Mouse (Mus musculus): ENCODE results near the gene Cyld. TPM values are rescaled to one million over a fixed set of nuclear protein-coding genes. Genes with fewer than 3 reads are reported as not detected.

Cyld gene
- polyA plus RNA-seq, 1 experiment, result 5.6 TPM

DNA sequence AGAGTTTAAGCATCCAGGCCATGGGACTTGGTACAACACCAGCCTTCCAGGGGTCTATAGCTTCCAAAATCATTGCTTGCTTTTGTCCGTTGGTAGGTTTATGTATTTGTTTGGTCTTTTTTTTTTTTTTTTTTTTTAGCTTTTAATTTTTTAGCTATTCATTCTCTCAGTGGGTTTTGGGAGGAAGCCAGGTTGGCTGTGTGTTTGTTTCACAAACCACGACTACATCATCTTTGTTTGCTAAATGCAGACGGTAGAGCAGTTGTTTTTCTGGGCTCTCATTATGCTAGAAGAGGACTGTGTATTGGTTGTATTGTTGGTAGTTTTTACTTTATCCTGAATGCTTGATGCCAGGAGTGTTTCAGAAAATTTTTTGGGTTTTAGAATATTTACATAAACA, 37.0 kb upstream of the Cyld start:
- TF ChIP-seq USF1 (IDR thresholded peaks at IDR 0.05; ENCODE audit: low read depth), result no peak
- no peak for TF ChIP-seq MYOD1 (IDR thresholded peaks at IDR 0.05; ENCODE audit: control insufficient read depth in 1 of 3, insufficient read length in 2 of 3, low read depth in 2 of 3)
- TF ChIP-seq E2F4 (IDR thresholded peaks at IDR 0.05; ENCODE audit: insufficient read depth), result no peak
- TF ChIP-seq SRF (IDR thresholded peaks at IDR 0.05; ENCODE audit: control insufficient read depth, insufficient read length, low read depth), result no peak
- H3K36me3 ChIP-seq (ENCODE audit: control insufficient read depth, insufficient read depth), result no peaks in the 10 kb centered on the region
- no peaks in the 10 kb centered on the region for H3K27me3 ChIP-seq (ENCODE audit: control insufficient read depth, insufficient read depth, insufficient read length)
- H3ac ChIP-seq (ENCODE audit: control insufficient read depth, insufficient read length), result no peak overlapping the region
- H3K4me2 ChIP-seq (ENCODE audit: low read depth), result no peak overlapping the region
- H3K4me3 ChIP-seq, result no peak overlapping the region
- H3K79me2 ChIP-seq (ENCODE audit: control insufficient read depth, insufficient read depth), result no peaks in the 10 kb centered on the region

GRCm38 (mm10) chr8:88662401-88662821, 34.4 kb upstream of the Cyld start:
- no peak for TF ChIP-seq MYOG (IDR thresholded peaks at IDR 0.05; ENCODE audit: control insufficient read depth in 1 of 3, insufficient read depth in 1 of 3, insufficient read length in 2 of 3, low read depth in 2 of 3)
- no peak for TF ChIP-seq POLR2AphosphoS2 (IDR thresholded peaks at IDR 0.05; ENCODE audit: insufficient read length, low read depth)
- TF ChIP-seq E2F4 (IDR thresholded peaks at IDR 0.05; ENCODE audit: insufficient read depth), result no peak
- no peak for TF ChIP-seq SRF (IDR thresholded peaks at IDR 0.05; ENCODE audit: control insufficient read depth, insufficient read length, low read depth)
- no peak for TF ChIP-seq TCF12 (IDR thresholded peaks at IDR 0.05; ENCODE audit: insufficient read depth, poor library complexity, severe bottlenecking)
- TF ChIP-seq MYOD1 (IDR thresholded peaks at IDR 0.05; ENCODE audit: control insufficient read depth in 1 of 3, insufficient read length in 2 of 3, low read depth in 2 of 3), result no peak
- no peak for TF ChIP-seq USF1 (IDR thresholded peaks at IDR 0.05; ENCODE audit: low read depth)
- TF ChIP-seq MAX (IDR thresholded peaks at IDR 0.05; ENCODE audit: low read depth), result no peak
- no peak for TF ChIP-seq CEBPB (IDR thresholded peaks at IDR 0.05; ENCODE audit: insufficient read depth, poor library complexity, severe bottlenecking)
- TF ChIP-seq POLR2A (IDR thresholded peaks at IDR 0.05; ENCODE audit: insufficient read length, low read depth), result no peak
- no peak for TF ChIP-seq TCF3 (IDR thresholded peaks at IDR 0.05; ENCODE audit: insufficient read length, low read depth)
- no peak for TF ChIP-seq REST (IDR thresholded peaks at IDR 0.05; ENCODE audit: insufficient read depth, insufficient read length)
- Histone ChIP-seq H3K27me3 (ENCODE audit: control insufficient read depth, insufficient read depth, insufficient read length) (no peaks in the 10 kb centered on the region), H3K36me3 (ENCODE audit: control insufficient read depth, insufficient read depth) (no peaks in the 10 kb centered on the region), H3ac (ENCODE audit: control insufficient read depth, insufficient read length) (no peak overlapping the region), H3K4me2 (ENCODE audit: low read depth) (no peak overlapping the region), H3K4me3 (no peak overlapping the region), H3K79me2 (ENCODE audit: control insufficient read depth, insufficient read depth) (no peaks in the 10 kb centered on the region)

DNA sequence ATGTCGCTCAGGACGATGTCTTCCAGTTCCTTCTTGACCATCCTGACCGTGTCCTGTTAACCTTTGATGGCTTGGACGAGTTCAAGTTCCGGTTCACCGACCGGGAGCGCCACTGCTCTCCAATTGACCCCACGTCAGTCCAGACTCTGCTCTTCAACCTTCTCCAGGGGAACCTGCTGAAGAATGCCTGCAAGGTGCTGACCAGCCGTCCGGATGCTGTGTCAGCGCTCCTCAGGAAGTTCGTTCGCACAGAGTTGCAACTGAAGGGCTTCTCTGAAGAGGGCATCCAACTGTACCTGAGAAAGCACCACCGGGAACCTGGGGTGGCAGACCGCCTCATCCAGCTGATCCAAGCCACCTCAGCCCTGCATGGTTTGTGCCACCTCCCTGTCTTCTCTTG, 32.7 kb upstream of the Cyld start:
- H3K79me2 ChIP-seq (ENCODE audit: control insufficient read depth, insufficient read depth), result no peaks in the 10 kb centered on the region
- H3K4me3 ChIP-seq, result no peak overlapping the region
- H3K36me3 ChIP-seq (ENCODE audit: control insufficient read depth, insufficient read depth), result no peaks in the 10 kb centered on the region
- H3K27me3 ChIP-seq (ENCODE audit: control insufficient read depth, insufficient read depth, insufficient read length), result no peaks in the 10 kb centered on the region
- TF ChIP-seq MYOG (IDR thresholded peaks at IDR 0.05; ENCODE audit: control insufficient read depth in 1 of 3, insufficient read depth in 1 of 3, insufficient read length in 2 of 3, low read depth in 2 of 3) (no peak), USF1 (IDR thresholded peaks at IDR 0.05; ENCODE audit: low read depth) (no peak)
- no peak overlapping the region for H3K4me2 ChIP-seq (ENCODE audit: low read depth)
- H3ac ChIP-seq (ENCODE audit: control insufficient read depth, insufficient read length), result no peak overlapping the region

DNA sequence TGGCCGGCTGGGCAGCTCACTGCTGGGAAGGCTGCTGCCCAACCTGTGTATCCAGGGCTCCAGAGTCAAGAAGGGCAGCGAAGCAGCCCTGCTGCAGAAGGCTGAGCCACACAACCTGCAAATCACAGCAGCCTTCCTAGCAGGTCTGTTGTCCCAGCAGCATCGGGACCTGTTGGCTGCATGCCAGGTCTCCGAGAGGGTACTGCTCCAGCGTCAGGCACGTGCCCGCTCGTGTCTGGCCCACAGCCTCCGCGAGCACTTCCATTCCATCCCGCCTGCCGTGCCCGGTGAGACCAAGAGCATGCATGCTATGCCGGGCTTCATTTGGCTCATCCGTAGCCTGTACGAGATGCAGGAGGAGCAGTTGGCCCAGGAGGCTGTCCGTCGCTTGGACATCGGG, 31.9 kb upstream of the Cyld start:
- Histone ChIP-seq H3K36me3 (ENCODE audit: control insufficient read depth, insufficient read depth) (no peaks in the 10 kb centered on the region), H3K4me2 (ENCODE audit: low read depth) (no peak overlapping the region), H3K27me3 (ENCODE audit: control insufficient read depth, insufficient read depth, insufficient read length) (no peaks in the 10 kb centered on the region), H3ac (ENCODE audit: control insufficient read depth, insufficient read length) (no peak overlapping the region), H3K79me2 (ENCODE audit: control insufficient read depth, insufficient read depth) (no peaks in the 10 kb centered on the region), H3K4me3 (no peak overlapping the region)
- TF ChIP-seq SRF (IDR thresholded peaks at IDR 0.05; ENCODE audit: control insufficient read depth, insufficient read length, low read depth), result no peak
- no peak for TF ChIP-seq MYOG (IDR thresholded peaks at IDR 0.05; ENCODE audit: control insufficient read depth in 1 of 3, insufficient read depth in 1 of 3, insufficient read length in 2 of 3, low read depth in 2 of 3)
- no peak for TF ChIP-seq POLR2A (IDR thresholded peaks at IDR 0.05; ENCODE audit: insufficient read length, low read depth)
- TF ChIP-seq USF1 (IDR thresholded peaks at IDR 0.05; ENCODE audit: low read depth), result no peak
- TF ChIP-seq MYOD1 (IDR thresholded peaks at IDR 0.05; ENCODE audit: control insufficient read depth in 1 of 3, insufficient read length in 2 of 3, low read depth in 2 of 3), result no peak
- no peak for TF ChIP-seq TCF12 (IDR thresholded peaks at IDR 0.05; ENCODE audit: insufficient read depth, poor library complexity, severe bottlenecking)
- no peak for TF ChIP-seq E2F4 (IDR thresholded peaks at IDR 0.05; ENCODE audit: insufficient read depth)
- TF ChIP-seq POLR2AphosphoS2 (IDR thresholded peaks at IDR 0.05; ENCODE audit: insufficient read length, low read depth), result no peak
- TF ChIP-seq MAX (IDR thresholded peaks at IDR 0.05; ENCODE audit: low read depth), result no peak
- no peak for TF ChIP-seq TCF3 (IDR thresholded peaks at IDR 0.05; ENCODE audit: insufficient read length, low read depth)
- TF ChIP-seq REST (IDR thresholded peaks at IDR 0.05; ENCODE audit: insufficient read depth, insufficient read length), result no peak
- no peak for TF ChIP-seq CEBPB (IDR thresholded peaks at IDR 0.05; ENCODE audit: insufficient read depth, poor library complexity, severe bottlenecking)

DNA sequence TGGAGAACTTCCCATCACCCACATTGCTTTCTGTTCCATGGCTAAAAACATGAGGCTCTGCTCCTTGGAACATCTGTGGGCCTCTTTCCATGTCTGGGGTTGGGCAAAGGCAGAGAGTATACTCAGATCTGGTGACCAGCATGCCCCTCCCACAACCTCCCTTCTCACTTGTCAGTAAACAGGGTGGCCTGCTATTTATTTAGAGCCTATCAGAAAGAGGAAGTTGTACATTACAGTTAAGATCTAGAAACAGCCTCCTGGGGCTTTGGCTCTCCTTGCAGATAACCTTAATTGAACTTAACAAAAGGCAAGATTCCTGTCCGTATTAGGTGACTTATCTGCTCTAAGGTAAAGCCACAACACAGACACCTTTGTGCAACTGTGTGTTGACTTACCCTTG, 30.4 kb upstream of the Cyld start:
- TF ChIP-seq USF1 (IDR thresholded peaks at IDR 0.05; ENCODE audit: low read depth), result no peak
- no peak for TF ChIP-seq TCF3 (IDR thresholded peaks at IDR 0.05; ENCODE audit: insufficient read length, low read depth)
- no peak for TF ChIP-seq MYOD1 (IDR thresholded peaks at IDR 0.05; ENCODE audit: control insufficient read depth in 1 of 3, insufficient read length in 2 of 3, low read depth in 2 of 3)
- no peak for TF ChIP-seq SRF (IDR thresholded peaks at IDR 0.05; ENCODE audit: control insufficient read depth, insufficient read length, low read depth)
- no peak overlapping the region for H3K4me3 ChIP-seq
- H3K4me2 ChIP-seq (ENCODE audit: low read depth), result no peak overlapping the region
- H3ac ChIP-seq (ENCODE audit: control insufficient read depth, insufficient read length), result no peak overlapping the region
- H3K36me3 ChIP-seq (ENCODE audit: control insufficient read depth, insufficient read depth), result no peaks in the 10 kb centered on the region
- H3K27me3 ChIP-seq (ENCODE audit: control insufficient read depth, insufficient read depth, insufficient read length), result no peaks in the 10 kb centered on the region
- H3K79me2 ChIP-seq (ENCODE audit: control insufficient read depth, insufficient read depth), result no peaks in the 10 kb centered on the region
